Mouse (Mus musculus): Measurements from ENCODE around the gene Wdr91. TPM values are rescaled to one million over a fixed set of nuclear protein-coding genes. Genes with fewer than 3 reads are reported as not detected.
A peak's percentile ranks its signal among the peaks of the same experiment; 100 is the strongest.

Wdr91 gene
- polyA plus RNA-seq, 1 experiment from 2014 or later = 15.0 TPM

- no peaks in the 10 kb centered on the region for H3K36me3 ChIP-seq (replicated peaks; ENCODE audit: control insufficient read depth, insufficient read depth)
- ATAC-seq (ENCODE audit: low FRiP score) = no peak
These were observed 32.8 kb upstream of the Wdr91 start for GRCm38 (mm10) chr6:34943499-34943898.

GRCm38 (mm10) chr6:34942446-34942845 is 31.8 kb upstream of the Wdr91 start:
- Histone ChIP-seq H3K4me2 (replicated peaks) (no peak overlapping the region), H3K27me3 (ENCODE audit: control insufficient read depth, insufficient read depth, low read length) (no peaks in the 10 kb centered on the region), H3K9ac (no peak overlapping the region), H3K36me3 (replicated peaks; ENCODE audit: control insufficient read depth, insufficient read depth) (no peaks in the 10 kb centered on the region), H3K9me3 (ENCODE audit: control insufficient read depth, low read length) (no peaks in the 10 kb centered on the region), H3K27ac (no peak overlapping the region), H3K4me3 (replicated peaks; ENCODE audit: low read length) (no peak overlapping the region), H3K4me1 (replicated peaks; ENCODE audit: control insufficient read depth, insufficient read depth, low read length) (no peaks in the 10 kb centered on the region)
- DNase-seq (ENCODE audit: low spot score) = no peak
- WGBS = 88% methylated on average over 7 of the region's 9 CpGs
- ATAC-seq (ENCODE audit: low FRiP score) = no peak

More at GRCm38 (mm10) chr6:34943499-34943898, 32.8 kb upstream of the Wdr91 start:
- no peak overlapping the region for H3K4me3 ChIP-seq (replicated peaks; ENCODE audit: low read length)
- H3K9me3 ChIP-seq (ENCODE audit: control insufficient read depth, low read length) = no peaks in the 10 kb centered on the region
- no peak overlapping the region for H3K9ac ChIP-seq
- H3K27ac ChIP-seq = no peak overlapping the region
- no peak overlapping the region for H3K4me2 ChIP-seq (replicated peaks)
- H3K27me3 ChIP-seq (ENCODE audit: control insufficient read depth, insufficient read depth, low read length) = no peaks in the 10 kb centered on the region
- H3K4me1 ChIP-seq (replicated peaks; ENCODE audit: control insufficient read depth, insufficient read depth, low read length) = no peaks in the 10 kb centered on the region
- no peak for DNase-seq (ENCODE audit: low spot score)
- 79% methylated on average over 5 of the region's 5 CpGs for WGBS

GRCm38 (mm10) chr6:34941496-34941895 is 30.8 kb upstream of the Wdr91 start:
- 71% methylated on average over 2 of the region's 2 CpGs for WGBS
- ATAC-seq (ENCODE audit: low FRiP score) = no peak

GRCm38 (mm10) chr6:34939451-34939850 is 28.8 kb upstream of the Wdr91 start:
- no peak overlapping the region for H3K27ac ChIP-seq
- H3K4me1 ChIP-seq (replicated peaks; ENCODE audit: control insufficient read depth, insufficient read depth, low read length) = no peaks in the 10 kb centered on the region
- whole genome bisulfite sequencing = 93% methylated on average over 8 of the region's 8 CpGs
- H3K9ac ChIP-seq = no peak overlapping the region
- DNase-seq (ENCODE audit: low spot score) = no peak
- no peaks in the 10 kb centered on the region for H3K27me3 ChIP-seq (ENCODE audit: control insufficient read depth, insufficient read depth, low read length)
- no peaks in the 10 kb centered on the region for H3K36me3 ChIP-seq (replicated peaks; ENCODE audit: control insufficient read depth, insufficient read depth)
- ATAC-seq (ENCODE audit: low FRiP score) = no peak
- H3K9me3 ChIP-seq (ENCODE audit: control insufficient read depth, low read length) = no peaks in the 10 kb centered on the region
- H3K4me2 ChIP-seq (replicated peaks) = no peak overlapping the region
- no peak overlapping the region for H3K4me3 ChIP-seq (replicated peaks; ENCODE audit: low read length)

More at GRCm38 (mm10) chr6:34941496-34941895, 30.8 kb upstream of the Wdr91 start:
- Histone ChIP-seq H3K27ac (no peak overlapping the region), H3K36me3 (replicated peaks; ENCODE audit: control insufficient read depth, insufficient read depth) (no peaks in the 10 kb centered on the region), H3K4me1 (replicated peaks; ENCODE audit: control insufficient read depth, insufficient read depth, low read length) (no peaks in the 10 kb centered on the region), H3K9ac (no peak overlapping the region), H3K4me2 (replicated peaks) (no peak overlapping the region), H3K9me3 (ENCODE audit: control insufficient read depth, low read length) (no peaks in the 10 kb centered on the region), H3K4me3 (replicated peaks; ENCODE audit: low read length) (no peak overlapping the region), H3K27me3 (ENCODE audit: control insufficient read depth, insufficient read depth, low read length) (no peaks in the 10 kb centered on the region)
- DNase-seq (ENCODE audit: low spot score) = no peak

GRCm38 (mm10) chr6:34938929-34939325 is 28.3 kb upstream of the Wdr91 start:
- H3K27me3 ChIP-seq (ENCODE audit: control insufficient read depth, insufficient read depth, low read length) = no peaks in the 10 kb centered on the region

GRCm38 (mm10) chr6:34938280-34938928 is 27.7 kb upstream of the Wdr91 start:
- WGBS = 80% methylated on average over 7 of the region's 7 CpGs
- Histone ChIP-seq H3K9ac (no peak overlapping the region), H3K27me3 (ENCODE audit: control insufficient read depth, insufficient read depth, low read length) (no peaks in the 10 kb centered on the region), H3K4me1 (replicated peaks; ENCODE audit: control insufficient read depth, insufficient read depth, low read length) (no peaks in the 10 kb centered on the region), H3K4me2 (replicated peaks) (no peak overlapping the region), H3K4me3 (replicated peaks; ENCODE audit: low read length) (no peak overlapping the region), H3K27ac (no peak overlapping the region), H3K9me3 (ENCODE audit: control insufficient read depth, low read length) (no peaks in the 10 kb centered on the region), H3K36me3 (replicated peaks; ENCODE audit: control insufficient read depth, insufficient read depth) (no peaks in the 10 kb centered on the region)
- DNase-seq (ENCODE audit: low spot score) (no peak), ATAC-seq (ENCODE audit: low FRiP score) (no peak)

More at GRCm38 (mm10) chr6:34938929-34939325, 28.3 kb upstream of the Wdr91 start:
- DNase-seq (ENCODE audit: low spot score) = no peak
- Histone ChIP-seq H3K4me1 (replicated peaks; ENCODE audit: control insufficient read depth, insufficient read depth, low read length) (no peaks in the 10 kb centered on the region), H3K9ac (no peak overlapping the region), H3K36me3 (replicated peaks; ENCODE audit: control insufficient read depth, insufficient read depth) (no peaks in the 10 kb centered on the region), H3K27ac (no peak overlapping the region), H3K9me3 (ENCODE audit: control insufficient read depth, low read length) (no peaks in the 10 kb centered on the region), H3K4me2 (replicated peaks) (no peak overlapping the region), H3K4me3 (replicated peaks; ENCODE audit: low read length) (no peak overlapping the region)
- no peak for ATAC-seq (ENCODE audit: low FRiP score)
- WGBS = 52% methylated on average over 4 of the region's 4 CpGs

GRCm38 (mm10) chr6:34936743-34937142 is 26.1 kb upstream of the Wdr91 start:
- Histone ChIP-seq H3K4me1 (replicated peaks; ENCODE audit: control insufficient read depth, insufficient read depth, low read length) (no peaks in the 10 kb centered on the region), H3K9me3 (ENCODE audit: control insufficient read depth, low read length) (no peaks in the 10 kb centered on the region), H3K4me2 (replicated peaks) (no peak overlapping the region), H3K4me3 (replicated peaks; ENCODE audit: low read length) (no peak overlapping the region), H3K27me3 (ENCODE audit: control insufficient read depth, insufficient read depth, low read length) (no peaks in the 10 kb centered on the region), H3K27ac (no peak overlapping the region), H3K36me3 (replicated peaks; ENCODE audit: control insufficient read depth, insufficient read depth) (no peaks in the 10 kb centered on the region), H3K9ac (no peak overlapping the region)
- no peak for ATAC-seq (ENCODE audit: low FRiP score)
- WGBS = 69% methylated on average over 5 of the region's 5 CpGs
- no peak for DNase-seq (ENCODE audit: low spot score)

GRCm38 (mm10) chr6:34932633-34933032 is 22.0 kb upstream of the Wdr91 start:
- no peak overlapping the region for H3K4me2 ChIP-seq (replicated peaks)
- no peak overlapping the region for H3K27ac ChIP-seq
- no peaks in the 10 kb centered on the region for H3K36me3 ChIP-seq (replicated peaks; ENCODE audit: control insufficient read depth, insufficient read depth)
- 93% methylated on average over 1 of the region's 1 CpGs for WGBS
- H3K9me3 ChIP-seq (ENCODE audit: control insufficient read depth, low read length) = no peaks in the 10 kb centered on the region
- no peak overlapping the region for H3K4me3 ChIP-seq (replicated peaks; ENCODE audit: low read length)
- DNase-seq (ENCODE audit: low spot score) = no peak
- no peak for ATAC-seq (ENCODE audit: low FRiP score)
- no peak overlapping the region for H3K9ac ChIP-seq
- no peaks in the 10 kb centered on the region for H3K27me3 ChIP-seq (ENCODE audit: control insufficient read depth, insufficient read depth, low read length)
- H3K4me1 ChIP-seq (replicated peaks; ENCODE audit: control insufficient read depth, insufficient read depth, low read length) = no peaks in the 10 kb centered on the region

- no peaks in the 10 kb centered on the region for H3K36me3 ChIP-seq (replicated peaks; ENCODE audit: control insufficient read depth, insufficient read depth)
- no peak overlapping the region for H3K27ac ChIP-seq
- DNase-seq (ENCODE audit: low spot score) (no peak), ATAC-seq (ENCODE audit: low FRiP score) (no peak)
- no peaks in the 10 kb centered on the region for H3K27me3 ChIP-seq (ENCODE audit: control insufficient read depth, insufficient read depth, low read length)
- no peak overlapping the region for H3K4me2 ChIP-seq (replicated peaks)
- H3K9ac ChIP-seq = no peak overlapping the region
- H3K4me3 ChIP-seq (replicated peaks; ENCODE audit: low read length) = no peak overlapping the region
- no peaks in the 10 kb centered on the region for H3K4me1 ChIP-seq (replicated peaks; ENCODE audit: control insufficient read depth, insufficient read depth, low read length)
- no peaks in the 10 kb centered on the region for H3K9me3 ChIP-seq (ENCODE audit: control insufficient read depth, low read length)
- WGBS = 92% methylated on average over 8 of the region's 8 CpGs
These were observed 16.9 kb upstream of the Wdr91 start for GRCm38 (mm10) chr6:34927594-34927993.

- WGBS = 47% methylated on average over 4 of the region's 4 CpGs
- no peak for ATAC-seq (ENCODE audit: low FRiP score)
These were observed 16.5 kb upstream of the Wdr91 start for GRCm38 (mm10) chr6:34927156-34927555.

More at GRCm38 (mm10) chr6:34927156-34927555, 16.5 kb upstream of the Wdr91 start:
- Histone ChIP-seq H3K27ac (no peak overlapping the region), H3K36me3 (replicated peaks; ENCODE audit: control insufficient read depth, insufficient read depth) (no peaks in the 10 kb centered on the region), H3K27me3 (ENCODE audit: control insufficient read depth, insufficient read depth, low read length) (no peaks in the 10 kb centered on the region), H3K9me3 (ENCODE audit: control insufficient read depth, low read length) (no peaks in the 10 kb centered on the region), H3K4me1 (replicated peaks; ENCODE audit: control insufficient read depth, insufficient read depth, low read length) (no peaks in the 10 kb centered on the region), H3K9ac (no peak overlapping the region), H3K4me3 (replicated peaks; ENCODE audit: low read length) (no peak overlapping the region), H3K4me2 (replicated peaks) (no peak overlapping the region)
- DNase-seq (ENCODE audit: low spot score) = peak; percentile 69
